ENCODE assay signal across 16 mouse cellular contexts in the genomic region with DNA sequence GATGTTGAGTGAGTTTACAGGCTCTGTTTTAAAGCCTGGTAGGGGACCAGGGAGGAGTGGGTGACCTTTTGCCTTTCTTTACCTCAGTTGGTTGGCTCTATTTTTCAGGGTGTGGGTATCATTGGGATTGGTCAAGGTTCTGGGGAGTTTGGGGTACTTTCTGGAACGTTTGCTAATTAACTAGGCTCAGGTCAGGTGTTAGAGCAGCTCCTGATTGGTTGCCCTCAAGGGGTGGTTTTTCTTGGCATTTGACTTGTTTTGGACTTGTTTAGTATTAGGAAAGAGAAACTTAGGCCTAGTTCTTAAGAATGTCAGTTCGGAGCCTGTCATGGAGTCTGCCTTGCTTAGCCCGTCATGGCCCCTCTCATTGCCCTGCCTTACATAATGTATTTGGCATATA.
"Had no signal": no experiment of that assay in that cellular context is flagged by ENCODE, and none has a peak within 500 bp of the region (broad histone marks: within the 10 kb centered on the region; RNA-seq: fewer than 3 reads in every experiment).

No protein-coding gene starts in this region.

- ATAC-seq: intestine, embryonic 16.5 days; midbrain, embryonic 15.5 days had no signal

- H3K9me3 ChIP-seq: lung, embryonic 15.5 days; megakaryocyte, embryonic 14.5 days; midbrain, embryonic 15.5 days; neural tube, embryonic 12.5 days had no signal

- DNase-seq: layer of hippocampus, adult 9-11 months; layer of hippocampus, postnatal 36 days; lung, postnatal 14 days; right cerebral cortex, postnatal 4 days; spleen, adult 18-20 months; thymus, adult 2 months; thymus, postnatal 25 days had no signal

- H3K4me2 ChIP-seq: limb, embryonic 12.5 days; liver, embryonic 11.5 days; lung, embryonic 15.5 days; midbrain, embryonic 11.5 days; midbrain, embryonic 15.5 days; neural tube, embryonic 12.5 days had no signal

- H3K4me1 ChIP-seq: limb, embryonic 12.5 days; lung, embryonic 15.5 days; midbrain, embryonic 15.5 days; neural tube, embryonic 12.5 days had no signal

- H3K9ac ChIP-seq: limb, embryonic 12.5 days; lung, embryonic 15.5 days; midbrain, embryonic 15.5 days; neural tube, embryonic 12.5 days had no signal

- H3K4me3 ChIP-seq: limb, embryonic 12.5 days; lung, embryonic 15.5 days; megakaryocyte, embryonic 14.5 days; midbrain, embryonic 15.5 days; neural tube, embryonic 12.5 days had no signal

- H3K27ac ChIP-seq: limb, embryonic 12.5 days; lung, embryonic 15.5 days; macrophage; midbrain, embryonic 15.5 days; neural tube, embryonic 12.5 days had no signal

- H3K27me3 ChIP-seq: limb, embryonic 12.5 days; lung, embryonic 15.5 days; megakaryocyte, embryonic 14.5 days; midbrain, embryonic 15.5 days; neural tube, embryonic 12.5 days had no signal
